Mouse (Mus musculus) olfactory bulb, adult 2 months (tissue): Measurements from ENCODE around the gene Slc43a1.

Source experiments
- CTCF ChIP-seq: fragments of 200-500 bp; IDR thresholded peaks from 2 replicates; pipeline ENCODE4 v1.5.1; 2012; ENCODE audit warnings: low read depth, mild to moderate bottlenecking, low read length, moderate library complexity; ENCODE audit not compliant: insufficient read depth
- POLR2A ChIP-seq: fragments of 200-500 bp; IDR thresholded peaks from 2 replicates; pipeline ENCODE4 v1.6.1; 2012; ENCODE audit warnings: mild to moderate bottlenecking, low read depth, low read length, moderate library complexity; ENCODE audit not compliant: insufficient read depth

GRCm38 (mm10) chr2:84793871-84794270 is 44.8 kb upstream of the Slc43a1 start:
- TF ChIP-seq POLR2A (no peak), CTCF (no peak)
